8 mouse cellular contexts compared by ENCODE assay signal in the genomic region with DNA sequence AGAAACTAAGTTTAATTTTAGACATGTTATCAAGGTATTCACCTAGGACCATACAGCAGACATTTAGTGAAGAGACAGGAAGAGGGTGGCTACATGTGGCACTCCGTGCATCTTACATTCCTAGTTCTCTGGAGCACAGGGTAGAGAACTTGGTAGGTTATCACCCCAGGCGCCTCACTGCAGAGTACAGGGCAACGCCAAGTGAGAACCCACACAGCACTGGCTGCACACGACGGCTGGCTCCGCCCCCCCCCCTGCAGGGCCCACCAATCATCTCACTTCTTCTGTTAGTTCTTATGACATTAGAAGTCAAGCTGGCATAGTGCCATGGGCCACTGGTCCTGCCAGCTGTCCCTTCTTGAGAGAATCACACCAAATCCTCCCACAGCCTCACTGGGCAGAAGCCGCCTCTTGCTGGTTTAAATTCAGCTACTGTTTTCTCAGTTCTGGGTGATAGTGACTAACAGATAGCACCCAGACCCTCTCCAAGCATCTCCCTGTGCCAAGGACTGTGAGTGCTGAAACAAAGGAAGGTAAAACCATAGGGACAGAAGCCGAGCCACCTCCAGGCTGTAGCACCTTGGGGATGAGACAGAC.
DNase-seq lines count a peak whose midpoint lies in the region; ATAC-seq lines count a peak whose summit lies in the region.

No protein-coding gene starts in this region.

- peak overlapping the region; percentile 70 for H3K27ac ChIP-seq in heart, embryonic 12.5 days (ENCODE audit: poor library complexity, severe bottlenecking)
- peak overlapping the region; percentile 3; the same call in 1 of the 2 replicates for H3K27ac ChIP-seq in midbrain, embryonic 14.5 days (replicated peaks; ENCODE audit: low read depth, low read length)
- no peak overlapping the region for H3K27ac ChIP-seq in midbrain, embryonic 10.5 days (replicated peaks)
- peak overlapping the region; percentile 88 for H3K27ac ChIP-seq in stomach, embryonic 14.5 days (ENCODE audit: low read length)

- no peak for DNase-seq in heart, adult 8-10 months (ENCODE audit: low spot score)
- DNase-seq in midbrain, embryonic 14.5 days, result peak; percentile 57
- DNase-seq in midbrain, embryonic 10.5 days (ENCODE audit: low spot score), result no peak
- DNase-seq in kidney, postnatal 4 days, result peak; percentile 47 to 67
- no peak for DNase-seq in T-cell, adult 2 months (ENCODE audit: low spot score)

- H3K4me1 ChIP-seq in heart, embryonic 12.5 days (replicated peaks), result peaks cover 44% of the 10 kb centered on the region
- H3K4me1 ChIP-seq in midbrain, embryonic 14.5 days (ENCODE audit: control insufficient read depth, insufficient read depth, low read length), result peaks cover 20% of the 10 kb centered on the region
- H3K4me1 ChIP-seq in midbrain, embryonic 10.5 days, result peaks cover 18% of the 10 kb centered on the region
- H3K4me1 ChIP-seq in stomach, embryonic 14.5 days (ENCODE audit: control insufficient read depth, insufficient read depth, low read length), result peaks cover 34% of the 10 kb centered on the region

- no peaks in the 10 kb centered on the region for H3K36me3 ChIP-seq in heart, embryonic 12.5 days
- no peaks in the 10 kb centered on the region for H3K36me3 ChIP-seq in midbrain, embryonic 14.5 days (ENCODE audit: control insufficient read depth, insufficient read depth, low read length)
- H3K36me3 ChIP-seq in midbrain, embryonic 10.5 days, result no peaks in the 10 kb centered on the region
- no peaks in the 10 kb centered on the region for H3K36me3 ChIP-seq in stomach, embryonic 14.5 days (ENCODE audit: control insufficient read depth, insufficient read depth, low read length)

- H3K9ac ChIP-seq in heart, embryonic 12.5 days, result no peak overlapping the region
- H3K9ac ChIP-seq in midbrain, embryonic 14.5 days (replicated peaks; ENCODE audit: low read length), result no peak overlapping the region
- H3K9ac ChIP-seq in stomach, embryonic 14.5 days (replicated peaks; ENCODE audit: low read depth, low read length), result no peak overlapping the region

- H3K9me3 ChIP-seq in heart, embryonic 12.5 days (replicated peaks), result no peaks in the 10 kb centered on the region
- no peaks in the 10 kb centered on the region for H3K9me3 ChIP-seq in midbrain, embryonic 14.5 days (ENCODE audit: control insufficient read depth, low read length)
- no peaks in the 10 kb centered on the region for H3K9me3 ChIP-seq in midbrain, embryonic 10.5 days (replicated peaks)
- no peaks in the 10 kb centered on the region for H3K9me3 ChIP-seq in stomach, embryonic 14.5 days (ENCODE audit: control insufficient read depth, low read depth, low read length)

- H3K27me3 ChIP-seq in heart, embryonic 12.5 days (replicated peaks), result no peaks in the 10 kb centered on the region
- no peaks in the 10 kb centered on the region for H3K27me3 ChIP-seq in midbrain, embryonic 14.5 days (ENCODE audit: control insufficient read depth, insufficient read depth, low read length)
- no peaks in the 10 kb centered on the region for H3K27me3 ChIP-seq in midbrain, embryonic 10.5 days (ENCODE audit: low read depth, poor library complexity, severe bottlenecking)
- H3K27me3 ChIP-seq in stomach, embryonic 14.5 days (ENCODE audit: control insufficient read depth, insufficient read depth, low read length), result no peaks in the 10 kb centered on the region

- H3K4me3 ChIP-seq in heart, embryonic 12.5 days, result no peak overlapping the region
- H3K4me3 ChIP-seq in midbrain, embryonic 14.5 days (replicated peaks; ENCODE audit: low read depth, low read length), result no peak overlapping the region
- H3K4me3 ChIP-seq in midbrain, embryonic 10.5 days, result no peak overlapping the region
- no peak overlapping the region for H3K4me3 ChIP-seq in stomach, embryonic 14.5 days (ENCODE audit: low read depth, low read length)

- H3K4me2 ChIP-seq in heart, embryonic 12.5 days, result no peak overlapping the region
- no peak overlapping the region for H3K4me2 ChIP-seq in midbrain, embryonic 14.5 days (ENCODE audit: low read length)
- no peak overlapping the region for H3K4me2 ChIP-seq in stomach, embryonic 14.5 days (replicated peaks; ENCODE audit: low read depth, low read length)

- WGBS in heart, embryonic 12.5 days, result 68% methylated on average over 8 of the region's 8 CpGs
- 78% methylated on average over 8 of the region's 8 CpGs for WGBS in midbrain, embryonic 14.5 days
- 91% methylated on average over 8 of the region's 8 CpGs for WGBS in midbrain, embryonic 10.5 days
- WGBS in stomach, embryonic 14.5 days, result 71% methylated on average over 8 of the region's 8 CpGs

- ATAC-seq in heart, embryonic 12.5 days (ENCODE audit: insufficient number of reproducible peaks, low FRiP score), result no peak
- ATAC-seq in midbrain, embryonic 14.5 days (ENCODE audit: low FRiP score, low TSS enrichment), result no peak; the same call in 1 of the 2 replicates
- no peak for ATAC-seq in stomach, embryonic 14.5 days (ENCODE audit: insufficient number of reproducible peaks, insufficient read depth, low FRiP score, low read depth)
- ATAC-seq in monocyte, adult 5-6 weeks (replicated peaks; ENCODE audit: insufficient number of reproducible peaks, low FRiP score, low TSS enrichment, poor library complexity, severe bottlenecking), result no peak

Comparison
In these comparisons a context has a peak if more than half of its experiments do, and no peak if none do; other contexts are left out.
1. DNase-seq: peak in midbrain, embryonic 14.5 days (single experiment) and kidney, postnatal 4 days (2 of 2); none in heart, adult 8-10 months (single experiment), midbrain, embryonic 10.5 days (single experiment) and T-cell, adult 2 months (single experiment).